Mouse (Mus musculus) CH12.LX (cell line): Measurements from ENCODE around the gene Fntb. TPM values are rescaled to one million over a fixed set of nuclear protein-coding genes. Genes with fewer than 3 reads are reported as not detected.

Experiments used
- DNase-seq: peaks from one replicate; pipeline ENCODE4 v3.0.0-alpha.2; 2013; ENCODE audit errors: extremely low read depth
- H3K27ac ChIP-seq: 2 replicates; pipeline ENCODE4 v1.5.1; 2012; ENCODE audit warnings: low read depth, mild to moderate bottlenecking, control low read depth, moderate library complexity; ENCODE audit not compliant: insufficient read depth
- H3K27me3 ChIP-seq: replicated peaks from 2 replicates; pipeline ENCODE3; 2012; ENCODE audit warnings: inconsistent platforms
- H3K36me3 ChIP-seq, 2 experiments: replicated peaks in 1 of 2; 2 replicates each; pipeline versions ENCODE3 to v1.6.1; 2012; ENCODE audit warnings: inconsistent platforms in 1 of 2, low read length in 1 of 2, mild to moderate bottlenecking in 1 of 2, mixed read lengths in 1 of 2, moderate library complexity in 1 of 2; ENCODE audit not compliant: control insufficient read depth in 1 of 2, insufficient read depth in 1 of 2
- H3K4me1 ChIP-seq, 2 experiments: 2 replicates each; pipeline ENCODE4 v1.6.1; 2012; ENCODE audit warnings: inconsistent platforms in 1 of 2, moderate library complexity in 1 of 2; ENCODE audit not compliant: insufficient read depth in 2 of 2, control insufficient read depth in 1 of 2
- H3K4me2 ChIP-seq: 2 replicates; pipeline ENCODE4 v1.6.1; 2012; ENCODE audit warnings: low read depth, mild to moderate bottlenecking, control low read depth; ENCODE audit not compliant: poor library complexity, insufficient read depth, severe bottlenecking
- H3K4me3 ChIP-seq, 3 experiments: fragments of 150-350 bp in 1 of 3; sonication (generic) in 1 of 3; replicated peaks in 1 of 3; 2 replicates each; pipeline versions ENCODE3 to v1.5.1; 2011 to 2012; ENCODE audit warnings: low read depth in 2 of 3, low read length in 2 of 3, mild to moderate bottlenecking in 2 of 3, moderate library complexity in 2 of 3, control low read depth in 1 of 3, improper control_type of control experiment in 1 of 3, inconsistent platforms in 1 of 3, mixed read lengths in 1 of 3; ENCODE audit not compliant: poor library complexity in 1 of 3
- H3K79me2 ChIP-seq: replicated peaks from 2 replicates; pipeline ENCODE4 v1.6.1; 2012; ENCODE audit warnings: mild to moderate bottlenecking, moderate library complexity; ENCODE audit not compliant: control insufficient read depth, poor library complexity, insufficient read depth, severe bottlenecking; ENCODE audit errors: extremely low read depth
- H3K9ac ChIP-seq: 2 replicates; pipeline ENCODE4 v1.6.1; 2012; ENCODE audit warnings: low read depth, mild to moderate bottlenecking, control low read depth, moderate library complexity; ENCODE audit not compliant: insufficient read depth
- H3K9me3 ChIP-seq: replicated peaks from 2 replicates; pipeline ENCODE3; 2012; ENCODE audit warnings: low read length, inconsistent platforms, mixed read lengths
- CHD1 ChIP-seq: IDR thresholded peaks from 2 replicates; pipeline ENCODE4 v1.6.1; 2012; ENCODE audit warnings: low read depth, low read length, improper control_type of control experiment, inconsistent platforms
- ETS1 ChIP-seq: conservative IDR thresholded peaks from 2 replicates; pipeline ENCODE4 v1.6.1; 2012; ENCODE audit warnings: low read depth, mild to moderate bottlenecking, inconsistent platforms, low read length, improper control_type of control experiment, moderate library complexity
- GABPA ChIP-seq: IDR thresholded peaks from 2 replicates; pipeline ENCODE4 v1.6.1; 2012; ENCODE audit warnings: low read depth, low read length, improper control_type of control experiment, inconsistent platforms; ENCODE audit not compliant: insufficient replicate concordance
- HCFC1 ChIP-seq: IDR thresholded peaks from 2 replicates; pipeline ENCODE4 v1.6.1; 2012; ENCODE audit warnings: low read depth, mild to moderate bottlenecking, inconsistent platforms, low read length, improper control_type of control experiment
- IRF4 ChIP-seq: IDR thresholded peaks from 2 replicates; pipeline ENCODE4 v1.6.1; 2014; ENCODE audit warnings: low read depth, mild to moderate bottlenecking, inconsistent platforms, low read length, improper control_type of control experiment
- JUN ChIP-seq: IDR thresholded peaks from 2 replicates; pipeline ENCODE4 v1.6.1; 2011; ENCODE audit warnings: low read depth, mild to moderate bottlenecking, low read length, improper control_type of control experiment, moderate library complexity; ENCODE audit not compliant: insufficient read depth
- MAFK ChIP-seq: IDR thresholded peaks from 2 replicates; pipeline ENCODE4 v1.6.1; 2011; ENCODE audit warnings: low read length, improper control_type of control experiment; ENCODE audit not compliant: insufficient replicate concordance
- MAX ChIP-seq: IDR thresholded peaks from 2 replicates; pipeline ENCODE4 v1.6.1; 2011; ENCODE audit warnings: low read length, improper control_type of control experiment
- POLR2AphosphoS2 ChIP-seq: IDR thresholded peaks from 2 replicates; pipeline ENCODE4 v1.6.1; 2011; ENCODE audit warnings: low read depth, low read length, improper control_type of control experiment
- UBTF ChIP-seq: IDR thresholded peaks from 2 replicates; pipeline ENCODE4 v1.6.1; 2012; ENCODE audit warnings: low read depth, mild to moderate bottlenecking, inconsistent platforms, low read length, improper control_type of control experiment, moderate library complexity
- USF2 ChIP-seq: conservative IDR thresholded peaks from 2 replicates; pipeline ENCODE4 v1.6.1; 2011; ENCODE audit warnings: low read depth, low read length, improper control_type of control experiment
- ZKSCAN1 ChIP-seq: IDR thresholded peaks from 2 replicates; pipeline ENCODE4 v1.6.1; 2012; ENCODE audit warnings: low read depth, inconsistent platforms, low read length, improper control_type of control experiment, borderline replicate concordance
- dilution Hi-C: fragments of 300-500 bp; cut with MboI; formaldehyde crosslinking; loops from 2 replicates; pipeline ENCODE4 v1.14.3; 2020; ENCODE audit warnings: low sequenced_read_pairs; ENCODE audit not compliant: extremely low pct_unique_long_range_greater_than_20kb, extremely low pct_ligation_motif_present
- in situ Hi-C: fragments of 300-500 bp; cut with MboI; formaldehyde crosslinking; loops from 3 replicates; pipeline ENCODE4 v1.14.3; 2019; ENCODE audit warnings: low sequenced_read_pairs, low pct_ligation_motif_present, low pct_unique_long_range_greater_than_20kb, mixed read lengths
- polyA plus RNA-seq: library from polyadenylated mRNA; unstranded; fragments of >175 nt; gene quantifications from 2 replicates; pipeline ENCODE4 v1.2.1, GENCODE M21; 2012; ENCODE audit warnings: low read depth; ENCODE audit not compliant: insufficient read length
- total RNA-seq, 2 experiments: library from RNA; depleted of rRNA; stranded (reverse); fragments of 300-350 nt in 1 of 2; fragments of >200 nt in 1 of 2; gene quantifications; 2 replicates each; pipeline ENCODE4 v1.2.3; 2012 to 2014

The Fntb gene
- total and polyA plus RNA-seq, 3 experiments, result 5.6 to 19.5 (median 9.2) TPM

DNA sequence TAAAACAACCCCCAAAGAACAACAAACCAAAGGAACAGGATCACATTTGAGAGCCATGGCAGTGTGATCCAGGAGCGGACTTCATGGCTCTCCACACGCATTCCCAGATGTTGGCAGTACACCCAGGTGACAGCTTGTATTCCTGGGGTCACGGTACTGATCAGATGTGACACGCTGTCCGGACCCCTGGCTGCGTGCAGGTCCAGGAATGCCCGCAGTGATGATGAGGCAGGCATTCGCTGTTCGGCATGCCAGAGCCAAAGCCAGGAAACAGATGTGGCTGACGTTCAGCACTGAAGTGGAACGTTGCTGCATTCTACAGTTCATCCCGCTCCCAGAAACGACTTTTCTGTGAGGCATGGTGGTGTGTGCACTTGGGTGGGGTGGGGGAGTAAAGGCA is 99.9 kb downstream of the Fntb start:
- dilution Hi-C loops (no loop called here), in situ Hi-C loops (no loop called here)

DNA sequence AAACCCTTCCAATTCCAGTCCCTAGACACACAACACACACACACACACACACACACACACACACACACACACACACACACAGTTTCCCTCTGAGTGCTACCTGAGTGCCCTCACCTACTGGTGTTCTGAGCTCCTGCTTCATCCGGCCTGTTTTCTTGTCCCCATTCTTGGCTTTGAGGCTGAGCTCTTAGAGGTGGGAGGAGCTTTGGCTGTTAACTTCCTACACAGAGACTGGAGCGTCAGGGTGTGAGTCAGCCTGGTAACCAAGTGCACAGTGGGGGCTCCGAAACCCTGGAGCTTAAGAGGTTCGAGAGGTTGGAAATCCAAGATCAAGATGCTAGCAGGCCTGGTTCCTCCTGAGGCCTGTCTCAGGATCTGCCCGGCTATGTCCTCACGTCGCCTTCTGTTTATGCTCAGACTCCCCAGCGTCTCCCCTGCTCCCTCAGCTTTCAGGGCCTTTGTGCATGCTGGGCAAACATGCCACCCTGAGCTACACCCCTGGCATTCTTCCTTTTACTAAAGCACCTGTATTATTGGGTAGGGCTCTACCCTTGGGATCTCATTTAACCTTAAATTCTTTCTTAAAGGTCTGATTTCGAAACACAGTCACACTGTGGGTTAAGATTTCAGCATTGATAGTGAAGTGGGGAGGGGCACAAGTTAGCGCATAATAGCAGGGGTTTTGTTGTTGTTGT is 102.3 kb downstream of the Fntb start:
- H3K4me3 ChIP-seq, result no peak overlapping the region
- H3K27me3 ChIP-seq, result no peaks in the 10 kb centered on the region
- no peak overlapping the region for H3K27ac ChIP-seq
- dilution Hi-C loops, result no loop called here
- peaks cover 4 to 42% of the 10 kb centered on the region in 2 experiments for H3K36me3 ChIP-seq
- no peaks in the 10 kb centered on the region for H3K79me2 ChIP-seq
- H3K9ac ChIP-seq, result no peak overlapping the region
- no peak for DNase-seq
- no peak for TF ChIP-seq POLR2AphosphoS2
- no peak for TF ChIP-seq ETS1
- TF ChIP-seq, all 38 proteins: peak for 0
- Histone ChIP-seq H3K4me1 (peaks cover 10 to 12% of the 10 kb centered on the region in 2 experiments; a peak in 3 of 4 replicates), H3K9me3 (no peaks in the 10 kb centered on the region), H3K4me2 (no peak overlapping the region)
- in situ Hi-C loops, result no loop called here

More for the DNA sequence above, 99.9 kb downstream of the Fntb start:
- Histone ChIP-seq H3K9ac (no peak overlapping the region), H3K36me3 (peaks cover 4 to 38% of the 10 kb centered on the region in 2 experiments), H3K9me3 (no peaks in the 10 kb centered on the region), H3K4me3 (no peak overlapping the region), H3K27me3 (no peaks in the 10 kb centered on the region), H3K4me1 (peaks cover 2 to 6% of the 10 kb centered on the region in 2 experiments; a peak in 2 of 4 replicates), H3K4me2 (no peak overlapping the region), H3K79me2 (no peaks in the 10 kb centered on the region), H3K27ac (no peak overlapping the region)
- no peak for TF ChIP-seq MAX
- no peak for TF ChIP-seq UBTF
- TF ChIP-seq ETS1, result no peak
- no peak for TF ChIP-seq IRF4
- TF ChIP-seq GABPA, result no peak
- no peak for TF ChIP-seq USF2
- no peak for TF ChIP-seq CHD1
- TF ChIP-seq ZKSCAN1, result no peak
- no peak for DNase-seq

DNA sequence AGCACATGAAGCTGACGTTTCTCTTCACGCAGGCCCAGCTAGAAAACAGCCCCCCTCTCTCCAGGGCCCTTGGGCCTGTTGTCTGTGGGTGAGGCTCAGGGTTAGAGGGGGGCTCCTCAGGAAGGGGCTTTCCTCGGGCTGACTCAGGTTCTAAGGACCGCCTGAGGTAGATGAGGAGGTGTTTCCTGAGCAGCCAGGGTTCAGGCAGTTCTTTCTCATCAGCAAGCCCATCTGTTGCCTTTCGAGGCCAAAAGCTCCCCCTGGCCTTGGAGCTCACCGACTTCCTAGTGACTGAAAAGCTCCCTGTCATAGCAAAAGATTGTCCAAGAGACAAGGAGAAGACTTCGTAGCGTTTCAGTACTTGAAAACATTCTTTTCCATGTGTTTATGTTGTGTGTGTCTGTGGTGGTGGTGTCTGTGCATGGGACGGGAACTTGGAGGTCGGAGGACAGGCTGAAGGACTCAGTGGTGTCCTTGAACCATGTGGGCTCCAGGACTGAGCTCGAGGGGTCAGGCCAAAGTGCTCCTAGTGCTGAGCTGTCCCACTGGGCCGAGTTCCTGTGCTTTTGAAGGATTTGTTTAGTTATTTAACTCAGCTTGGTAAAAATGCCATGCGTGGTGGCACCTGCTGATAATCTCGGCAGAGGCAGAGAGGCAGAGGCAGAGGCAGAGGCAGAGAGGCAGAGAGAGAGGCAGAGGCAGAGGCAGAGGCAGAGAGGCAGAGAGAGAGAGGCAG is 103.2 kb downstream of the Fntb start:
- Histone ChIP-seq H3K27ac (no peak overlapping the region), H3K79me2 (no peaks in the 10 kb centered on the region), H3K9ac (no peak overlapping the region), H3K27me3 (no peaks in the 10 kb centered on the region), H3K4me1 (peaks cover 10 to 12% of the 10 kb centered on the region in 2 experiments; a peak in 3 of 4 replicates), H3K4me3 (no peak overlapping the region), H3K4me2 (no peak overlapping the region), H3K36me3 (peaks cover 4 to 42% of the 10 kb centered on the region in 2 experiments), H3K9me3 (no peaks in the 10 kb centered on the region)
- dilution Hi-C loops (no loop called here), in situ Hi-C loops (no loop called here)
- no peak for TF ChIP-seq MAFK
- TF ChIP-seq JUN, result no peak
- TF ChIP-seq HCFC1, result no peak
- no peak for DNase-seq
